Mouse (Mus musculus) heart, embryonic 16.5 days (tissue): Measurements from ENCODE around the gene Ext2. TPM values are rescaled to one million over a fixed set of nuclear protein-coding genes. Genes with fewer than 3 reads are reported as not detected.

Source experiments
- ATAC-seq: fragments of 200-750 bp; cut with Nextera tagmentation; replicated peaks from 2 replicates; pipeline ENCODE4 v1.8.0; 2017; ENCODE audit warnings: moderate number of reproducible peaks; ENCODE audit not compliant: insufficient read depth, low FRiP score; ENCODE audit errors: extremely low read depth
- H3K27ac ChIP-seq: fragments of 300-500 bp; sonication (generic); 2 replicates; pipeline ENCODE4 v1.5.1; 2014; ENCODE audit warnings: mild to moderate bottlenecking, low read length, control low read depth, moderate library complexity
- H3K27me3 ChIP-seq: fragments of 300-500 bp; sonication (generic); 2 replicates; pipeline ENCODE4 v1.6.1; 2014; ENCODE audit warnings: low read length, mixed read lengths; ENCODE audit not compliant: control insufficient read depth, insufficient read depth
- H3K36me3 ChIP-seq: fragments of 300-500 bp; sonication (generic); 2 replicates; pipeline ENCODE4 v1.6.1; 2014; ENCODE audit not compliant: control insufficient read depth, insufficient read depth
- H3K4me1 ChIP-seq: fragments of 300-500 bp; sonication (generic); 2 replicates; pipeline ENCODE4 v1.6.1; 2014; ENCODE audit warnings: low read length, mixed read lengths; ENCODE audit not compliant: control insufficient read depth, insufficient read depth
- H3K4me2 ChIP-seq: fragments of 300-500 bp; sonication (generic); 2 replicates; pipeline ENCODE4 v1.6.1; 2014; ENCODE audit warnings: low read depth, mild to moderate bottlenecking, control low read depth, low read length
- H3K4me3 ChIP-seq: fragments of 300-500 bp; sonication (generic); 2 replicates; pipeline ENCODE4 v1.5.1; 2014; ENCODE audit warnings: mild to moderate bottlenecking, control low read depth, low read length
- H3K9ac ChIP-seq: fragments of 300-500 bp; sonication (generic); 2 replicates; pipeline ENCODE4 v1.6.1; 2014; ENCODE audit warnings: low read length, control low read depth
- H3K9me3 ChIP-seq: fragments of 300-500 bp; sonication (generic); replicated peaks from 2 replicates; pipeline ENCODE4 v1.6.1; 2016; ENCODE audit warnings: low read length; ENCODE audit not compliant: control insufficient read depth
- WGBS: fragments of 180-500 bp; shearing (Covaris S2); extraction: QIAGEN DNeasy Blood & Tissue Kit; methylation state at CpG from one replicate; pipeline ENCODE4 v1.1.7; 2014; 5-methylcytosine and 5-hydroxymethylcytosine counted together
- polyA plus RNA-seq: library from polyadenylated mRNA; unstranded; fragments of >200 nt; fragmentation: Nextera tagmentation; extraction: Ambion mirVana; gene quantifications from 2 replicates; pipeline ENCODE4 v1.2.1, GENCODE M21; 2015

Gene Ext2
- polyA plus RNA-seq, 1 experiment from 2014 or later = 70.1 TPM

DNA sequence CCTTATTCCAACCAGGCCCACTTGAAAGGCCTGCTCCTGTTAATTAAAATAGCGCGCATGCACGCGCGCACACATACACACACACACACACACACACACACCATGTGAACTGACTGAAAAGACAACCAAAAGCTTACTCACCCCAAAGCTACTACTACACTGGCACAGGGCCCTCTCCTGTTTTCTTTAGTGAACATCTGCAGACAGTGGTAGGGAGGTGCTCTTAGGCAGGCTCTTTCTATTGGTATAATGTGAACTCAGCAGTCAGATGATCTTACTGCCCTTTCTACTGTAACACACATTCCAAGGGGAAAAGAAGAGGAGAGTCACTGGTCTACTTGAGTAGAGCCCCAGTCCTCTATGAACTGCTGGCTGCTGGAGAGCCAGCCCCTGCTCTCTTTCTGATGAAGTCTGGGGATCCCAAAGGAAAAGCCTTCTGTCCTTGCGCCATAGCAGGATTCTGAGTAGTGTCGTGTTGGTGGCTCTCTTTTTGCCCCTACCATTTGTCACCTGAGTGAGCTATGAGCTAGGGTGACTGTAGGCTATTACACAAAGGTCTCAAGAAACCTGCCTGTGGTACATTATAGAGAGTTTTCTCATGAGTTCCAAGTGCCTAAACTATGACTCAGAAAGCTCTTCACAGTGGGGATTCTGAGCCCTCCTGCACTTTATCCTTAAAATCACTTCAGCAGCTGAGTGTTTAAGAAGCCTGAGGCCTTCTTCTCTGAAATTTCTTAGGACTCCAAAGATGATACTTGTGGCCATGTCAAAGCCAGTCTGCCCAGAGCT, 45.9 kb downstream of the Ext2 start:
- peaks cover 29% of the 10 kb centered on the region for H3K4me1 ChIP-seq
- no peaks in the 10 kb centered on the region for H3K36me3 ChIP-seq
- H3K9me3 ChIP-seq = no peaks in the 10 kb centered on the region
- no peak overlapping the region for H3K4me2 ChIP-seq
- H3K9ac ChIP-seq = no peak overlapping the region
- no peak overlapping the region for H3K27ac ChIP-seq
- 81% methylated on average over 7 of the region's 7 CpGs for WGBS
- H3K27me3 ChIP-seq = no peaks in the 10 kb centered on the region
- ATAC-seq = no peak
- H3K4me3 ChIP-seq = no peak overlapping the region

DNA sequence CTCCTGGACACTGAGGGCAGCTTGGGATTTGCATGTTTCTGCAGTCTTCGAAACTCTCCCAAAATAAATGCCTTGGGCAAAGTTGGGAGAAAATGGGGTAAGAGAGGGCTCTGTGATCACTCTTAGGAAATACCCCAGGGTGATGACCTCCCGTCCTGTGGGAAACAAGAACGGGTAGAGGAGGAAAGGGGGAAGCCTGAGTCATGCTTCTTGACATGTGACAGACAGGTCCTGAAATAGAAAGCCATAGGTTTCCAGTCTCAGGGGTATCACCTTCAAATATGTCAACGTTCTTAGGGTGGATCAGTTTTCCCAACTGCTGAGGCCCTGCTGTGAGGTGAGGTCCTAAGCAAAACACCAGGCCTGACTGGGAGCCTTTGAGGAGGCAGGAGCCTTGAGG, 46.9 kb downstream of the Ext2 start:
- Histone ChIP-seq H3K27me3 (no peaks in the 10 kb centered on the region), H3K9me3 (no peaks in the 10 kb centered on the region), H3K4me2 (no peak overlapping the region), H3K4me1 (peaks cover 37% of the 10 kb centered on the region), H3K27ac (no peak overlapping the region), H3K9ac (no peak overlapping the region), H3K4me3 (no peak overlapping the region), H3K36me3 (no peaks in the 10 kb centered on the region)
- no peak for ATAC-seq
- WGBS = 39% methylated on average over 4 of the region's 4 CpGs

DNA sequence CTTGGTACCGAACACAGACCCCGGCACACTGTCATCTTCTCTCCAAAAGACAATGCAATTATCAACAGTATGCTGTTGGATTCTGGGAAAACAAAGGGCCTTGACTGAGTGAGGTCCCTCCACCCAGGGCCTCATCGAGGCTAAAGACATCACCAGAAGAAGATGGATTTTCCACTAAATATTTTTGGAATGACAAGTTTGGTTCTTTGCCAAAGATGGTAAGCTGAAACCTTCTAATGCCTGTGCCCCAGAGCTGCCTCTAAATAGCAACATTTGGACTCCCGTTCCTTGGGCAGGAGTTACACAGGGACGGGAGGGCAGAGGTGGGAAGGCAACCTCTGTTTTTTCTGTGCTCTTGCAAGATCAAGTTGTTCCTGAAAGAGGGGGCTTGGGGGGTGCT, 47.4 kb downstream of the Ext2 start:
- no peak for ATAC-seq
- WGBS = 50% methylated on average over 5 of the region's 5 CpGs
- no peak overlapping the region for H3K4me2 ChIP-seq
- H3K36me3 ChIP-seq = no peaks in the 10 kb centered on the region
- no peak overlapping the region for H3K9ac ChIP-seq
- H3K27me3 ChIP-seq = no peaks in the 10 kb centered on the region
- no peak overlapping the region for H3K27ac ChIP-seq
- H3K4me1 ChIP-seq = peaks cover 35% of the 10 kb centered on the region
- H3K9me3 ChIP-seq = no peaks in the 10 kb centered on the region
- no peak overlapping the region for H3K4me3 ChIP-seq

GRCm38 (mm10) chr2:93772765-93773085, 49.6 kb downstream of the Ext2 start:
- Histone ChIP-seq H3K9me3 (no peaks in the 10 kb centered on the region), H3K4me1 (peaks cover 26% of the 10 kb centered on the region), H3K9ac (no peak overlapping the region), H3K27me3 (no peaks in the 10 kb centered on the region), H3K27ac (no peak overlapping the region), H3K36me3 (0 out of 2 replicates have a peak, but pooled peaks cover 4% of the 10 kb centered on the region), H3K4me2 (no peak overlapping the region), H3K4me3 (no peak overlapping the region)
- WGBS = 54% methylated on average over 4 of the region's 4 CpGs
- ATAC-seq = no peak

GRCm38 (mm10) chr2:93772054-93772764, 50.2 kb downstream of the Ext2 start:
- H3K4me2 ChIP-seq = no peak overlapping the region
- no peak; the same call in 1 of the 2 replicates for ATAC-seq
- no peaks in the 10 kb centered on the region for H3K27me3 ChIP-seq

DNA sequence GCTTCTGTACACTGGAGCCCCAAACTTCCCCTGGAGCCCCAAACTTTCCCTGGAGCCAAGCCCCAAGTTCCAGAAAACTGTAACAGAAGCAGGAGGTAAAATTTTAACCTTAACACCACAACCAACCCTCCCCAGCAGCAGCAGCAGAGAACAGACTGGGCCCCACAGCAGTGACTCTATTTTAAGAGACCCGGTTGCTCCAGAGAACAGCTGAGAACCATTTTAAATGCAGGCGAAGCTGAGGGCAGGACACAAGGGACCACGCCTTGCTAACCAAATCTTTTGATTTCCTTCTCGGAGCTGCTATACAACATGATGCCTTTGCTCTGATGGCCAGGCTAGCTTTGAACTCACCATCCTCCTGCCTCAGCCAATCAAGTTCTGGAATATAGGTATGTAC, 51.5 kb downstream of the Ext2 start:
- Histone ChIP-seq H3K9ac (peak overlapping the region; percentile 13; the same call in 1 of the 2 replicates), H3K9me3 (no peaks in the 10 kb centered on the region), H3K27me3 (no peaks in the 10 kb centered on the region), H3K36me3 (peaks cover 6% of the 10 kb centered on the region; the same call in 1 of the 2 replicates), H3K27ac (peak overlapping the region; percentile 65), H3K4me1 (peaks cover 24% of the 10 kb centered on the region), H3K4me2 (no peak overlapping the region), H3K4me3 (no peak overlapping the region)
- 45% methylated on average over 4 of the region's 4 CpGs for WGBS
- ATAC-seq = no peak

More at GRCm38 (mm10) chr2:93772054-93772764, 50.2 kb downstream of the Ext2 start:
- H3K4me1 ChIP-seq = peaks cover 26% of the 10 kb centered on the region
- H3K27ac ChIP-seq = 0 out of 2 replicates have a peak overlapping the region, but pooled peaks have one; percentile 43
- H3K4me3 ChIP-seq = no peak overlapping the region
- WGBS = 45% methylated on average over 16 of the region's 16 CpGs
- H3K9me3 ChIP-seq = no peaks in the 10 kb centered on the region
- H3K36me3 ChIP-seq = 0 out of 2 replicates have a peak, but pooled peaks cover 4% of the 10 kb centered on the region
- H3K9ac ChIP-seq = no peak overlapping the region

DNA sequence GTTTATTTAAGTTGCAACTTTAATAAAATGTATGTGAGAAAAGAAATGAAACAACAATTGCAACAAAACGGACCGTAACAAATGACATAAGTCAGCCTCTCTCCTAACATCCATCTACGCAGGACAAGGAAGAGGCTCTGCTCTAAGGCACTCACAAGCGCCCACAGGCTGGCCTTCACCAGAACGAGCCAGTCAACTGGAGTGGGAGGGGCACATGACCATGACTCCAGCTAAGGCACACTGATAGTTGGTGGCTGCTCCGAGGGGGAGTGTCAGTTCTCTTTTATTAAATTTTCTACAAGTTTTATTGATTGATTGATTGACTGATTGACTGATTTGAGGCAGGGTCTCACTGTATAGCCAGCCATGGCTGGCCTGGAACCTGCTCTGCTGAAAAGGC, 52.5 kb downstream of the Ext2 start:
- ATAC-seq = no peak

GRCm38 (mm10) chr2:93765721-93766120, 56.6 kb downstream of the Ext2 start:
- Histone ChIP-seq H3K9ac (no peak overlapping the region), H3K9me3 (no peaks in the 10 kb centered on the region), H3K27me3 (no peaks in the 10 kb centered on the region), H3K36me3 (peaks cover 14% of the 10 kb centered on the region), H3K4me1 (peaks cover 2% of the 10 kb centered on the region), H3K4me3 (no peak overlapping the region), H3K27ac (no peak overlapping the region), H3K4me2 (no peak overlapping the region)
- 88% methylated on average over 5 of the region's 5 CpGs for WGBS
- ATAC-seq = no peak

More for the DNA sequence above, 52.5 kb downstream of the Ext2 start:
- peaks cover 6% of the 10 kb centered on the region; the same call in 1 of the 2 replicates for H3K36me3 ChIP-seq
- no peaks in the 10 kb centered on the region for H3K9me3 ChIP-seq
- WGBS = 82% methylated on average over 6 of the region's 6 CpGs
- peaks cover 14% of the 10 kb centered on the region for H3K4me1 ChIP-seq
- H3K4me2 ChIP-seq = no peak overlapping the region
- H3K4me3 ChIP-seq = no peak overlapping the region
- H3K27ac ChIP-seq = no peak overlapping the region
- H3K9ac ChIP-seq = no peak overlapping the region
- H3K27me3 ChIP-seq = no peaks in the 10 kb centered on the region

DNA sequence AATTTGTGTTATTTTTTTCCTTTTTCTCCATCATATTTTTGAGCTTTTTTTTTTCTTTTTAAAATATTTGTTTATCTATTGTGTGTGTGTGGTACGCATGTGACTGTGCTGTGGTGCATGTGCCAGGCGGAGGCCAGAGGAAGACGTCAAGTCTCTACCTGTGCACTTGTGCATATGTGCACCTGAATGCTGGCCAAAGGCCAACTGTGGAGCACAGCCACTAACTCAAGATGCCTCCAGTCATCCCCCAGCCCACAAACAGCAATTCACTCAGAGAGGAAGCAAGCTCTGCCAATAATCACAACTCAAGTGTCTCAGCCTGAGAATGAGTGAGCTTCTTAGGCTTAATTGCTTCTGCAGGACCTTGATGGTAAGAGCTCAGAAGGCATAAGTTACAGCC, 58.2 kb downstream of the Ext2 start:
- Histone ChIP-seq H3K4me2 (no peak overlapping the region), H3K36me3 (peaks cover 16% of the 10 kb centered on the region), H3K9ac (no peak overlapping the region), H3K27me3 (no peaks in the 10 kb centered on the region), H3K4me1 (no peaks in the 10 kb centered on the region; the same call in 1 of the 2 replicates), H3K9me3 (no peaks in the 10 kb centered on the region), H3K27ac (no peak overlapping the region), H3K4me3 (no peak overlapping the region)
- no peak for ATAC-seq
- 81% methylated on average over 3 of the region's 3 CpGs for WGBS
